Mouse (Mus musculus) retina, postnatal 7 days (tissue): Measurements from ENCODE around the gene Runx2.

Source experiments
- DNase-seq: peaks from one replicate; pipeline ENCODE4 v3.0.0-alpha.2; 2012; ENCODE audit warnings: low read depth, low spot score

Gene Runx2

GRCm38 (mm10) chr17:44623271-44623670 is 191.3 kb downstream of the Runx2 start:
- DNase-seq, result no peak

DNA sequence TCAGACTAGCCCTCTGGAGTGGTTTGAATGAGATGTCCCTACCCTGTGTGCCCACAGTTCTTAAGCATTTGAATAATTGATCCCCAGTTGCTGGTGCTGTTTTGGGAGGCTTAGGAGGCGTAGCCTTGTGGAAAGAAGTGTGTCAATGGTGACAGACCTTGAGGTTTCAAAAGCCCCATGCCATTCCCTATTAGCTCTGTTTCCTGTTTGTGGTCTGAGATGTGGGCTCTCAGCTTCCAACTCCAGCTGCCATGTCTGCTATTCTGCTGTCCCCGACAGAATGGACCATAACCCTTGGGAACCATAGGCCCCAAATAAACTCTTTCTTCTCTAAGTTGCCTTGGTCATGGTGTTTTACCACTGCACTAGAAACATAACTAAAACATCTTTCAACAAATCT is 194.1 kb downstream of the Runx2 start:
- DNase-seq, result no peak

DNA sequence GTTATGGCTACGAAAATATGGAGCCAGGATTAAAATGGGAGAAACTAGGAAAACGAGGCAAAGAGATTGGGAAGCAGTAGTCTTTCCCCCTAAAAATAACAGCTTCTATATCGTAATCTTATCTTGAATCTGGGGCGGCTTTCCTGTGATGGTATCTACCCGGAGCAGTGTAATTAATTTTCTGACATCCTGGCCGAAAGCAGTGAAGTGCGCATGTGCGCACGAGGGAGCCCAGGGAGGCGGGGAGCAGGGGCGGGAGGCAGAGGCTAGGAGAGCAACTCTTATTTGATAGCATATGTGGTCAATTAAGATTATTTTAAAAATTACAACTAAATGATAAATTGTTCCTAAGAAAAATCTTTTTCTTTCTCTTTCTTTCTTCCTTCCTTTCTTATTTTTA is 195.9 kb downstream of the Runx2 start:
- DNase-seq, result no peak

DNA sequence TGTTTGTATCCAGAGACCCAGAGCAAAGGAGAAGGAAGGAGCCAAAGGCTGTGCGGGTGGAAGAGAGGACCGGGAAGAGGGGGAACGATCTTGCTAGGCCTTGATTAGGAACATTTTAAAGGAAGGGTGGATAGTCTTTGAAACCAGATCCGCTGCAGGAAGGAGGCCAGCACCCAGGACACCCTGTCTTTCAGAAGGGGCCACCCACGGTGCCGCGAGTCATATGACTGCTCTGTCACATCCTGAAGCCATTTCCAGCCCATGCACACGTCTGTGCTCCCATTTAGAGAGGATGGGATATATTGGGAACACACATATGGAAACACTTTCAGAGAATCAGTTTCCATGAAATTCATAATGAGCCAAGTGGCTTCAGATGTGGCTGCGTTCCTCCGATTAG is 196.4 kb downstream of the Runx2 start:
- no peak for DNase-seq

GRCm38 (mm10) chr17:44617741-44618140 is 196.9 kb downstream of the Runx2 start:
- DNase-seq, result no peak

DNA sequence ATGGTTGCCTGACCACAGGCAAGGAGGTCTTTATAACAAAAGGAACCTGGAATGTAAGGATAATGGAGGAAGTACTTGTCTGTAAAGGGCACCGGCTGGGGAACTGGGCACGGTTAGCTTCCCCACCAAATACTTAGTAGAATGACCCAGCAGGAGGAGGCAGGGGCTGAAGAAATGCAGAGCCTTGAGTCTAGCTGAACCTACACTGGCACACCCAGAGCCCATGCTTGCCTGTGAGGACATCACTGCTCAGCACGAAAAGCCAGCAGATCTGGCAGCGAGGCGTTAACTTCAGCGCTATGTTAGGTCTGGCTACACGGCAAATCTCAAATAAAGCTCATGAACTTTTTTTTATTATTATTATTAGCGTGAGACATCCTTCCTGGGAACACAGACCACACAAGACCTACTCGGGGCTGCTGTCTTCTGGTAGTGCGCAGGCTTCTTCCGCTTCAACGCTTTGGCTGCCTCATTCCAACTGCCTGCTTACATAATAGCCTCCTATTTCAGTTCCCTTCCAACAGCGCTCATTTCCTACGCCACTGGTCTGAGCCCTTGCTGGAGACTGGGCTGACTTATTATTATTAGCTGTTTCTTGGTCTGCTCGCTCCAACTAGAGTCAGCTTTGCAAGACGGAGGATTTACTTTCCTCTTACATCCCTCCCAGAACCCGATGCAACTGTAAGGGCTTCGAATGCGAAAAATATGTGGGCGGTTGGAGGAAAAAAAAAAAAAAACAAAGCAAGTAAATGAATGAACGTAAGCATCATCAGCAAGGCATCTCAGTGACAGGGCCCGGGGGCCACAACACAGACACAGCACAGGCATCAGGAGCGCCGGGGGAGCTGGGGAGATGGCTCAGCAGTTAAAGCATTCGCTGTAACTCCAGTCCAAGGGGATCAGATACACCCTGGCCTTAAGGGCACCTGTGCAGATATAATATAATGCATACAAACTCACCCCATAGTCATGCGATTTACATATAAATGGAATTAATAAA is 200.6 kb downstream of the Runx2 start:
- peak; percentile 17 for DNase-seq

- DNase-seq, result no peak
Measured at GRCm38 (mm10) chr17:44612641-44613040, 202.0 kb downstream of the Runx2 start.

- no peak for DNase-seq
Measured at GRCm38 (mm10) chr17:44612002-44612401, 202.6 kb downstream of the Runx2 start.

GRCm38 (mm10) chr17:44611543-44611942 is 203.1 kb downstream of the Runx2 start:
- no peak for DNase-seq

- no peak for DNase-seq
Measured at GRCm38 (mm10) chr17:44610828-44611227, 203.8 kb downstream of the Runx2 start.

- no peak for DNase-seq
Measured at GRCm38 (mm10) chr17:44609897-44610641, 204.5 kb downstream of the Runx2 start.

GRCm38 (mm10) chr17:44609356-44609755 is 205.2 kb downstream of the Runx2 start:
- DNase-seq, result no peak

DNA sequence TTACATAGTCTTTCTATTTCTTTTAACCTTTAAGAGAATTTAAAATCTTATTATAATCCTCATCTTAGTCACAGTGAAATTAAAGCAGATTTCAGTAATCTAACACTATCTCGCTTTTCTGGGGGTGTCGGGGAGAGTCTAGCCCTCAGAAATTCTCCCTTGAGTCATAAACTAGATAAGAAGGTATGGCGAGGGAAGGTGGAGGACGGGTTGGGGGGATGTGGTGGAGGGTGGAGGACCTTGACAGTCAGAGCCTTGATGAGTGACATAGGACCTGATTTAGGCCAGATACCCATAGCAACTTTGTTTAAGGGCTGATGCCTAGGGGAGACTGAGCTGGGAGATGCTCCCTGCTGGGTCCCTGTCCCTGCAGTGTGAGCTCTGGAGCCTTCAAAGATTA is 205.7 kb downstream of the Runx2 start:
- no peak for DNase-seq

DNA sequence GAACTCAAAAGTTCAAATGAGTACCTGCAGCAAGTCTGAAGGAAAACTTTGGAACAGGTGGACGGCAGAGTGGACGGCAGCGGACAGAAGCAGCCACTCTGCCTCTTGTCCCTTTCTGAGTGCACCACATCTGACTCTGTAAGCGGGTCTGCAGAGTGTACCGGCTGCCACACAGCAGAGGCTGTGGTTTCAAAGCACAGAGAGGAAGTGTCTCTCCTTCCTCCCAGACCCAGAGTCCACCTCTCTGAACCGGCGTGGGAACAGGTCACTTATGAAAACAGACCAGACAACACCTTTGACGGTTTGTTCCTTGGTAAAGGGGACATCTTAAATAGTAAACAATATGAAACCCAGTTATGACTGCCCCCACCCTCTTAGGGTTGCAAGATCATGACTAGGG is 207.2 kb downstream of the Runx2 start:
- no peak for DNase-seq

DNA sequence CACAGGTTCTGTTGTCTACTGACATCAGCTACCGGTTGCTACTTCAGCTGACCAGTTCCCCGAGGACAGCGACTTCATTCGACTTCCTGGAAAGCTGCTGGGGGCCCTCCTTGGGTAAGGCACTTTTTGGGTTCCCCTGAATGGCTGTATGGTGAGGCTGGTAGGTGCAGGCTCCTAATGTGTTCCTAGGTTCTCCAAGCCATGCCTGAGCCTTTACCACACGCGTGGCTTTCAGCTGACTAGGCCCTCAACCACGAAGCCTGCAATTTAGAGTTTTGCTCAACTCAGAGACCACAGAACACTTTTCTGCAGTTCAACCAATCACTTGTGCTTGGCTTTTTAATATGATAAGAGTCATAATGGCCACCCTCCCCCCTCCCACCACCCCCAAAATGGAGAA is 208.4 kb downstream of the Runx2 start:
- DNase-seq, result no peak

GRCm38 (mm10) chr17:44605749-44606148 is 208.8 kb downstream of the Runx2 start:
- DNase-seq, result no peak

DNA sequence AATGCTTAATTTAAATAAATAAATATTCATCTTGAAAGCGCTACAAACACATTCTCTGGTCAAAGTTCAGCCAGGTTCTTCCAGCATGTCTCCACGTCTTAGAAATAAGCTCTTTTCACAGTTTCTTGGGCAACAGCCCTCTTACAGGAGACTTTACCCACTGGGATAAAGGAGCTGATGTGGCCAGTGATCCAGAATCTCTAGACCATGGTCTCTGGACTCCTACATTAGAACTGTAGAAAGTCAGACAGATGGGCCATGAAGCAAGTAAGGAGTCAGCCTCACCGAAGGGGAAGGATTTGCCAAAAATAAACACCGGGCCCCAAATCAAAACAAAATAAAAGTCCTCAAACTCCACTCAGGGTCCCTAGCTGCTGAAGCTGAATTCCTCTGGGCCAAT is 211.4 kb downstream of the Runx2 start:
- DNase-seq, result no peak

DNA sequence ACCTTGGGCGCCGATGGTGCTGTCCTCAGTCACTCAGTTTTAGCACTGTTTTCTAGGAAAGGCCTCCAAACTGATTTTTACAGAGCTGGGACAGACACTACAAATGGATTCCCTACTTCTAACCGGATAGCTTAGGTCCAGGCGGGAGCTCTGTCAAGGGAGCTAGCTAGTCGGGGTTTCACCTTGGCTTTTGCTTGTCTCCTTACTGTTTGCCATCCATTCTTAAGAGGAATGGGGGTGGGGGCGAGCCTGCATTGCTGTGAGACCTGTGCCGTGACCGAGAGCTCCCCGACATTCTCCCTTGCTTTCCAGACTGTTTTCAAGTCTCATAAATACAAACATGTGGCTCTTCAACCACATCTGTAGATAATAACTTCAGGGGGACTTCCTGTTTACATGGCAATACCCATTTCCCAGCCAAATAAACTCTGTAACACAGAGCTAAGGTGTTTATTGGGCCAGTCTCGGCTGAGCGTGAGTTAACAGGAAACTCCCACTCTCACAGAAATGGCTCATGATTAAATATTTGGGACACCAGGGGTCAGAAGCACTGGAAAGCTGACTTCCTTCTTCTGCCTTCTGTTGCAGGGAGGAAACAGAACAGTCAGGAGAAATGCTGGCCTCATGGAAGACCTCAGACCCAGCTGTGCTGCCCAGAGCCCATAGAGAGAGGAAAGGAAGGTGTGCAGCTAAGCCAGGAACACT is 213.1 kb downstream of the Runx2 start:
- no peak for DNase-seq

GRCm38 (mm10) chr17:44599856-44600255 is 214.7 kb downstream of the Runx2 start:
- DNase-seq, result no peak

DNA sequence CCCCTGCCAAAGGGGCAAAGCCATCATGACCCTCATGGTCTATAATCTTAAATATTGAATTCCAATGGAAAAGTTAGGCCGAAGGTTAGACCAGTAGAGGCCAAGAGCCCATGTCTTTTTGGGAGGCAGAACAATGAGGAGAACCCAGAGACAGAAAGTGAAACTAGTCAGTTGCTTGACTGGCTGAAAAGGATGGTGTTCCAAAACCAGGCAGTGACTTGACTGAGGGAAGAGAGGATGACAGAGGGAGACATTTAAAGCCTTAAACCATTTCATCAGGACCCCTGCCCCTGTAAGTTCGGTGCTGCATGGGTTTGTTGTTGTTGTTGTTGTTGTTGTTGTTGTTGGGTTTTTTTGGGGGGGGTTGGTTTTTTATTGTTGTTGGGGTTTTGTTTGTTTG is 215.5 kb downstream of the Runx2 start:
- no peak for DNase-seq

GRCm38 (mm10) chr17:44597918-44598504 is 216.6 kb downstream of the Runx2 start:
- DNase-seq, result no peak

GRCm38 (mm10) chr17:44592737-44593090 is 221.9 kb downstream of the Runx2 start:
- DNase-seq, result no peak
